Mouse (Mus musculus) thymus, adult 2 months (tissue): ENCODE measurements around the gene Ubp1. TPM values are rescaled to one million over a fixed set of nuclear protein-coding genes. Genes with fewer than 3 reads are reported as not detected.

ENCODE experiments used
- DNase-seq: peaks from one replicate; pipeline ENCODE4 v3.0.0; 2021
- H3K27ac ChIP-seq: fragments of 200-500 bp; 2 replicates; pipeline ENCODE4 v1.5.1; 2012; ENCODE audit warnings: low read length, control low read depth; ENCODE audit not compliant: control insufficient read depth, insufficient read depth
- H3K27me3 ChIP-seq: fragments of 200-500 bp; 2 replicates; pipeline ENCODE4 v1.6.1; 2012; ENCODE audit warnings: mild to moderate bottlenecking, low read length, moderate library complexity, mixed read lengths; ENCODE audit not compliant: control insufficient read depth, insufficient read depth
- H3K36me3 ChIP-seq: fragments of 200-500 bp; 2 replicates; pipeline ENCODE4 v1.6.1; 2012; ENCODE audit warnings: mild to moderate bottlenecking, low read length, moderate library complexity; ENCODE audit not compliant: control insufficient read depth, insufficient read depth
- H3K4me1 ChIP-seq: fragments of 200-500 bp; replicated peaks from 2 replicates; pipeline ENCODE4 v1.6.1; 2012; ENCODE audit warnings: low read length; ENCODE audit not compliant: control insufficient read depth, insufficient read depth
- H3K4me3 ChIP-seq: fragments of 200-500 bp; 2 replicates; pipeline ENCODE4 v1.5.1; 2012; ENCODE audit warnings: mild to moderate bottlenecking, low read length, control low read depth, moderate library complexity; ENCODE audit not compliant: control insufficient read depth, insufficient read depth
- CTCF ChIP-seq: fragments of 200-500 bp; IDR thresholded peaks from 2 replicates; pipeline ENCODE4 v1.5.1; 2012; ENCODE audit warnings: mild to moderate bottlenecking, control low read depth, low read length, moderate library complexity, borderline replicate concordance; ENCODE audit not compliant: control insufficient read depth, poor library complexity, insufficient read depth; ENCODE audit errors: extremely low read depth
- POLR2A ChIP-seq: fragments of 200-500 bp; IDR thresholded peaks from 2 replicates; pipeline ENCODE4 v1.6.1; 2012; ENCODE audit warnings: mild to moderate bottlenecking, low read length, control low read depth, moderate library complexity; ENCODE audit not compliant: control insufficient read depth, poor library complexity, insufficient read depth; ENCODE audit errors: extremely low read depth
- WGBS: fragments of 180-500 bp; shearing (Covaris S2); methylation state at CpG from one replicate; pipeline ENCODE4 v1.1.7; 2018; 5-methylcytosine and 5-hydroxymethylcytosine counted together
- polyA plus RNA-seq: library from polyadenylated mRNA; depleted of rRNA; stranded (reverse); fragments of >200 nt; gene quantifications from 2 replicates; pipeline ENCODE4 v1.2.3, GENCODE M21; 2012

The Ubp1 gene
- polyA plus RNA-seq, 1 experiment, result 101 TPM

GRCm38 (mm10) chr9:114006801-114007200 is 76.1 kb downstream of the Ubp1 start:
- no peak overlapping the region for H3K27ac ChIP-seq
- no peak overlapping the region for H3K4me3 ChIP-seq
- H3K27me3 ChIP-seq, result no peaks in the 10 kb centered on the region
- no peak for TF ChIP-seq CTCF
- TF ChIP-seq POLR2A, result no peak
- H3K4me1 ChIP-seq, result no peaks in the 10 kb centered on the region
- 77% methylated on average over 9 of the region's 9 CpGs for WGBS
- no peak for DNase-seq
- no peaks in the 10 kb centered on the region for H3K36me3 ChIP-seq

GRCm38 (mm10) chr9:114007850-114008350 is 77.2 kb downstream of the Ubp1 start:
- H3K27ac ChIP-seq, result no peak overlapping the region

GRCm38 (mm10) chr9:114009526-114009925 is 78.8 kb downstream of the Ubp1 start:
- TF ChIP-seq CTCF (no peak), POLR2A (no peak)
- 65% methylated on average over 5 of the region's 5 CpGs for WGBS

More at GRCm38 (mm10) chr9:114007850-114008350, 77.2 kb downstream of the Ubp1 start:
- WGBS, result 87% methylated on average over 9 of the region's 9 CpGs
- DNase-seq, result no peak
- no peak overlapping the region for H3K4me3 ChIP-seq
- no peaks in the 10 kb centered on the region for H3K27me3 ChIP-seq
- H3K36me3 ChIP-seq, result no peaks in the 10 kb centered on the region
- TF ChIP-seq POLR2A (no peak), CTCF (no peak)
- no peaks in the 10 kb centered on the region for H3K4me1 ChIP-seq

DNA sequence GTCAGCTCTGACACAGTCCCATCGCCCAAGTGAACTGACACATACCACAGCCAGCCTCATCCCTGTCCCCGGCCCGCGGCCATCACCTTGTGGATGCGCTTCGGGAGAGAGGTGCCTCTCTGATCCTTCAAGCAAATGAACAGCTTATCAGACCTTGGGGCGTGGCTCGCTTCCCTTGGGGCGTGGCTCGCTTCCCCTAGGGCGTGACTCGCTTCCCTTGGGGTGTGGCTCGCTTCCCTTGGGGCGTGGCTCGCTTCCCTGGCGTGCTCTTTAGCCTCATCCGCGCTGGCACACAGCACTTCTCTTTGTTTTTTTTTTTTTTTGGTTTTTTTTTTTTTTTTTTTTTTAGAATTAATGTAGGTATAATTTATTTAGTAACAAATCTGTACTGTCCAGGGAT is 80.5 kb downstream of the Ubp1 start:
- no peaks in the 10 kb centered on the region for H3K4me1 ChIP-seq
- no peak overlapping the region for H3K27ac ChIP-seq
- no peak overlapping the region for H3K4me3 ChIP-seq
- H3K36me3 ChIP-seq, result no peaks in the 10 kb centered on the region
- 93% methylated on average over 18 of the region's 18 CpGs for WGBS
- TF ChIP-seq CTCF (no peak), POLR2A (no peak)
- no peak for DNase-seq
- H3K27me3 ChIP-seq, result no peaks in the 10 kb centered on the region

More at GRCm38 (mm10) chr9:114009526-114009925, 78.8 kb downstream of the Ubp1 start:
- DNase-seq, result no peak
- H3K27ac ChIP-seq, result no peak overlapping the region
- H3K27me3 ChIP-seq, result no peaks in the 10 kb centered on the region
- no peaks in the 10 kb centered on the region for H3K4me1 ChIP-seq
- H3K4me3 ChIP-seq, result no peak overlapping the region
- H3K36me3 ChIP-seq, result no peaks in the 10 kb centered on the region

- H3K27me3 ChIP-seq, result no peaks in the 10 kb centered on the region
- H3K36me3 ChIP-seq, result no peaks in the 10 kb centered on the region
- H3K4me3 ChIP-seq, result no peak overlapping the region
- no peak for DNase-seq
- TF ChIP-seq POLR2A, result no peak
- no peak for TF ChIP-seq CTCF
- WGBS, result 87% methylated on average over 1 of the region's 1 CpGs
- H3K27ac ChIP-seq, result no peak overlapping the region
- H3K4me1 ChIP-seq, result no peaks in the 10 kb centered on the region
Observed at GRCm38 (mm10) chr9:114014034-114014433, 83.3 kb downstream of the Ubp1 start.

DNA sequence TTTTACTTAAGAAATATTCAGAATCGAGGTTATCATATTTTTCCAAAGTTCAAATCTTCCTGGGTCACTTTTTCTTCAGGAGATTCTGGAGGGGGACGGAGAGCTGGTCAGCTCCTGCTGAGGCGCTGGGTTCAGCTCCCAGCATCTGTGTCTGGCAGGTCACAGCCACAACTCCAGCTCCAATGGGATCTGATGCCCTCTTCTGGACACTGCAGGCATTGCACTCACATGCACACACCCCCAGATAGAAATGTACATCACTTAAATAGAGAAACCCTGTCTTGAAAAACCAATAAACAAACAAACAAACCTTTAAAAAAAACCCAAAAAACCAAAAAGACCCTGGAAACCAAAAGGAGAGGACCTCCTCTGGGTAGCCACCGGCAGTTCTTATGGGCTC is 85.0 kb downstream of the Ubp1 start:
- no peaks in the 10 kb centered on the region for H3K27me3 ChIP-seq
- H3K4me3 ChIP-seq, result no peak overlapping the region
- DNase-seq, result peak; percentile 16
- no peak overlapping the region for H3K27ac ChIP-seq
- H3K36me3 ChIP-seq, result no peaks in the 10 kb centered on the region
- H3K4me1 ChIP-seq, result no peaks in the 10 kb centered on the region
- WGBS, result 98% methylated on average over 4 of the region's 4 CpGs
- TF ChIP-seq CTCF (peak; percentile 32; the same call in 1 of the 2 replicates), POLR2A (no peak)

GRCm38 (mm10) chr9:114016402-114016801 is 85.7 kb downstream of the Ubp1 start:
- TF ChIP-seq POLR2A (no peak), CTCF (no peak)
- Histone ChIP-seq H3K36me3 (no peaks in the 10 kb centered on the region), H3K27me3 (no peaks in the 10 kb centered on the region), H3K4me3 (no peak overlapping the region), H3K4me1 (no peaks in the 10 kb centered on the region), H3K27ac (no peak overlapping the region)
- WGBS, result 20% methylated on average over 4 of the region's 4 CpGs
- no peak for DNase-seq
